Mouse (Mus musculus): ENCODE results near the gene Mbtd1. TPM values are rescaled to one million over a fixed set of nuclear protein-coding genes. Genes with fewer than 3 reads are reported as not detected.

The Mbtd1 gene
- 15.1 and 15.6 TPM in 2 replicates for polyA plus RNA-seq (2012; rRNA removed)

DNA sequence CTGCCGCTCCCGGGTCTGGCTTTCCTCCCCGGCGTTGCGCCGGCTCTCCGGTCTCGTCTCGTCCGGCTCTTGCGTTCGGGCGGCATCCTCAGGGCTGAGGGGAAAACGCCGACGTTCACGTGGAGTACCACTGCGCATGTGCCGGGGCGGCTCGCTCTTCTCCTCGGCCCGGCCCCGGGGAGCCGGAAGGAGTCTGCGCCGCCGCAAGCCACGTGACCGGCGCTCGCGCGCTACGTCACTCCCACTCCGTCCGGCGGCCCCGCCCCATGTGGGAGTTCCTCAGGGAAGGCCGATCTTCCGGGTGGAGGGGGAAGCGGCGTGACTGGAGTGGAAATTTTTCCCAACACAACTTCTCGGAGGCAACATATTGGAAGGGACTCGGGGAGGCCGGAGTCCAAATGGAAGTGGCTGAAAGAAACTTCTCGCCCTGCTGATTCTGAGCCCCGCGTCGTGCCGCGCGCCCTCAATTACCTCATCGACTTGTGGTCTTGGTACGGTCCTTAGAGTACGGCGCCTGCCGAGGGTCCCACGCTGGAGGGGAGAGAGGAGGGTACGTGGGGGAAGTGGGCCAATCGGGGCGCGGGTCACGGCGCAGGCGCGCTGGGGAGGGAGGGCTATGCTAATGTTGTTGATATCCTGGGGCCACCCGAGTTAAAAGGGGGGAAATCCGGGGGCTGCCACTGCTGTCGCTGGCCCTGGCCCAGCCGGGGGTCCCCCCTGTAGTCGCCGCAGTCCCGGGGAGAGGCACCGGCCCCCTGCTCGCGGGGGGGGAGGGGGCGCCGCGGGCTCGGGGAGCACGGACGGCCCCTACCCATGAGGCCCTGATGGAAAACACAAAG lies at the start of gene Mbtd1, which contains the start of gene Utp18:
Gene Mbtd1, plus strand, starts transcription at position 281 of the 839 bp plus-strand sequence.
Gene Utp18, minus strand, starts transcription at position 195 of the 839 bp plus-strand sequence.
- Histone ChIP-seq H3K4me3 (replicated peaks; ENCODE audit: insufficient read depth, low read depth, low read length) (peak within 1 kb of the TSS; percentile 95), H3K4me1 (ENCODE audit: control insufficient read depth, insufficient read depth, low read length) (peaks cover 7% of the 10 kb centered on the region; the same call in 1 of the 2 replicates), H3K27ac (ENCODE audit: insufficient read depth, low read length) (peak within 1 kb of the TSS; percentile 86), H3K27me3 (ENCODE audit: control insufficient read depth, insufficient read depth, low read length) (no peaks in the 10 kb centered on the region)
- TF ChIP-seq CTCF (IDR thresholded peaks at IDR 0.05; ENCODE audit: borderline replicate concordance, insufficient read depth, low read depth, low read length) (no peak), POLR2A (IDR thresholded peaks at IDR 0.05; ENCODE audit: borderline replicate concordance, insufficient read depth, low read length) (peak; percentile 54)
- DNase-seq: peak; percentile 99
- WGBS: under 1% methylated on average over 79 of the region's 83 CpGs

- no peak for DNase-seq
- WGBS: 47% methylated on average over 2 of the region's 2 CpGs
- no peak for TF ChIP-seq POLR2A (IDR thresholded peaks at IDR 0.05; ENCODE audit: borderline replicate concordance, insufficient read depth, low read length)
- no peak for TF ChIP-seq CTCF (IDR thresholded peaks at IDR 0.05; ENCODE audit: borderline replicate concordance, insufficient read depth, low read depth, low read length)
- H3K4me3 ChIP-seq (replicated peaks; ENCODE audit: insufficient read depth, low read depth, low read length): no peak overlapping the region
- no peak overlapping the region for H3K27ac ChIP-seq (ENCODE audit: insufficient read depth, low read length)
- H3K27me3 ChIP-seq (ENCODE audit: control insufficient read depth, insufficient read depth, low read length): no peaks in the 10 kb centered on the region
- no peaks in the 10 kb centered on the region for H3K4me1 ChIP-seq (ENCODE audit: control insufficient read depth, insufficient read depth, low read length)
Measured at GRCm38 (mm10) chr11:93847342-93847741, 38.3 kb upstream of the Mbtd1 start.

- no peak overlapping the region for H3K27ac ChIP-seq (ENCODE audit: insufficient read depth, low read length)
- no peaks in the 10 kb centered on the region for H3K4me1 ChIP-seq (ENCODE audit: control insufficient read depth, insufficient read depth, low read length)
- no peaks in the 10 kb centered on the region for H3K27me3 ChIP-seq (ENCODE audit: control insufficient read depth, insufficient read depth, low read length)
- DNase-seq: no peak
- no peak overlapping the region for H3K4me3 ChIP-seq (replicated peaks; ENCODE audit: insufficient read depth, low read depth, low read length)
- TF ChIP-seq CTCF (IDR thresholded peaks at IDR 0.05; ENCODE audit: borderline replicate concordance, insufficient read depth, low read depth, low read length) (no peak), POLR2A (IDR thresholded peaks at IDR 0.05; ENCODE audit: borderline replicate concordance, insufficient read depth, low read length) (no peak)
- WGBS: 91% methylated on average over 3 of the region's 3 CpGs
Measured at GRCm38 (mm10) chr11:93852546-93852945, 33.1 kb upstream of the Mbtd1 start.

DNA sequence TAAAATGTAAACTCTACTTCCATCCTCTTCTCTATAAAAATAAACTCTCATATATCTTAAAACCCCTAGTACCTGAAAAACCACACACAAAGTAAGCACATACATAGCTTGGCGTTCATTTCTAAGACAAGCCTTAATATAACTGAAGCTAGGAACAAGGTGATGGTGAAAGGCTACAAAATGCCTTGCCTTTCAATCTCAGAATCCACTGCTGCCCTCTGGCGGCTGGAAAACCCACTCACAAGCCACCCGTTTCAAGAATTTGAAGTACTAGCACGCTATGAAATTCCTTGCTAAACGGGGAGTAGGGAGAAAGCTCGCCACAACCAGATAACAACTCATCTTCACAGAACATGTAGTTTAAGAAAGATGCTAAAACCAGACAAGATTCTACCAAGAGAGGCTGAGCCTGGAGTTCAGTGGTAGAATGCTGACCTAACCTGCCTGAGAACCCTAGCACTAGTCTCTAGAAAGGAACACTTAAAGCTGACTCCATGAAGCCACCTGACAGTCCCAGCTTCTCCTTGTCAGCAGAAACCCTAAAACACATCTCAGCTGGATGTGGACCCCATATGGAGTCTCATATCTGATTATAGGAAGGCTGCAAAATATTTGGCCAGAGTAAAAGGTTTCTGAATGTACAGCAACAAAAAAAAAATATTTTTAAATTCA lies 29.2 kb upstream of the Mbtd1 start:
- DNase-seq: peak; percentile 76 to 86
- Histone ChIP-seq H3K27me3 (ENCODE audit: control insufficient read depth, insufficient read depth, low read length) (no peaks in the 10 kb centered on the region), H3K4me1 (ENCODE audit: control insufficient read depth, insufficient read depth, low read length) (no peaks in the 10 kb centered on the region), H3K27ac (ENCODE audit: insufficient read depth, low read length) (no peak overlapping the region), H3K4me3 (replicated peaks; ENCODE audit: insufficient read depth, low read depth, low read length) (no peak overlapping the region)
- under 1% methylated on average over 6 of the region's 6 CpGs for WGBS
- TF ChIP-seq POLR2A (IDR thresholded peaks at IDR 0.05; ENCODE audit: borderline replicate concordance, insufficient read depth, low read length) (no peak), CTCF (IDR thresholded peaks at IDR 0.05; ENCODE audit: borderline replicate concordance, insufficient read depth, low read depth, low read length) (peak; percentile 79)

DNA sequence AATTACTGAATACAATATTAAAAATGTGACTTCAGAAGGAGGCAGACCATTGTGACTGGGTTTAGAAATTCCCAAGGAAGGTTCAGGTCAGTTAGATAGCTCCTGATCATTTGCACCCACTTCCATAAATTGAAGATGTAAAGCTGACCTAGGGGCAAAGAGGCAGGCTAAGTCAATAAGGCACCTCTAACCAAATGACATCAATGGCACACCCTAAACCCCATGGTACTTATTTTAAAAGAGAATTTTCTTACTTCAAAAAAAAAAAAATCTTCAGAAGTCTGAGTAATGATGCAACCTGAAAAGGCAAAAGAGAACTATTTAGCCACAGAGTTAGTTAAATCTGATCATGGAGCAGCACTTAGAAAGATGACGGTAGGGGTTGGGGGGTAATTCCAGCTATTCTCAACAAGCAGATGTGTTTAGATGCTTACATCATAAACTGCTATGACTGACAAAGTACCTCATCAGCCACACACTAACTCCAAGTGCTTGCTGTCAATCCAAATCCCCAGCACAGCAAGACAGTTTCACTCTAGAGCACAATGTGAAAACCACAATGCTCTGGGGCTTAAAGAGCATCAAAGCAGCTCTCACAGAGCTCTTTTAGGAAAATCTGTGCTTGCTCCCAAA lies 25.0 kb upstream of the Mbtd1 start:
- Histone ChIP-seq H3K27me3 (ENCODE audit: control insufficient read depth, insufficient read depth, low read length) (no peaks in the 10 kb centered on the region), H3K4me3 (replicated peaks; ENCODE audit: insufficient read depth, low read depth, low read length) (no peak overlapping the region), H3K27ac (ENCODE audit: insufficient read depth, low read length) (no peak overlapping the region), H3K4me1 (ENCODE audit: control insufficient read depth, insufficient read depth, low read length) (no peaks in the 10 kb centered on the region)
- DNase-seq: no peak
- 90% methylated on average over 1 of the region's 1 CpGs for WGBS
- TF ChIP-seq CTCF (IDR thresholded peaks at IDR 0.05; ENCODE audit: borderline replicate concordance, insufficient read depth, low read depth, low read length) (no peak), POLR2A (IDR thresholded peaks at IDR 0.05; ENCODE audit: borderline replicate concordance, insufficient read depth, low read length) (no peak)

GRCm38 (mm10) chr11:93861193-93861592 lies 24.5 kb upstream of the Mbtd1 start:
- H3K4me1 ChIP-seq (ENCODE audit: control insufficient read depth, insufficient read depth, low read length): no peaks in the 10 kb centered on the region
- WGBS: 96% methylated on average over 2 of the region's 2 CpGs
- no peak overlapping the region for H3K4me3 ChIP-seq (replicated peaks; ENCODE audit: insufficient read depth, low read depth, low read length)
- no peaks in the 10 kb centered on the region for H3K27me3 ChIP-seq (ENCODE audit: control insufficient read depth, insufficient read depth, low read length)
- no peak overlapping the region for H3K27ac ChIP-seq (ENCODE audit: insufficient read depth, low read length)
- DNase-seq: no peak
- TF ChIP-seq CTCF (IDR thresholded peaks at IDR 0.05; ENCODE audit: borderline replicate concordance, insufficient read depth, low read depth, low read length) (no peak), POLR2A (IDR thresholded peaks at IDR 0.05; ENCODE audit: borderline replicate concordance, insufficient read depth, low read length) (no peak)

DNA sequence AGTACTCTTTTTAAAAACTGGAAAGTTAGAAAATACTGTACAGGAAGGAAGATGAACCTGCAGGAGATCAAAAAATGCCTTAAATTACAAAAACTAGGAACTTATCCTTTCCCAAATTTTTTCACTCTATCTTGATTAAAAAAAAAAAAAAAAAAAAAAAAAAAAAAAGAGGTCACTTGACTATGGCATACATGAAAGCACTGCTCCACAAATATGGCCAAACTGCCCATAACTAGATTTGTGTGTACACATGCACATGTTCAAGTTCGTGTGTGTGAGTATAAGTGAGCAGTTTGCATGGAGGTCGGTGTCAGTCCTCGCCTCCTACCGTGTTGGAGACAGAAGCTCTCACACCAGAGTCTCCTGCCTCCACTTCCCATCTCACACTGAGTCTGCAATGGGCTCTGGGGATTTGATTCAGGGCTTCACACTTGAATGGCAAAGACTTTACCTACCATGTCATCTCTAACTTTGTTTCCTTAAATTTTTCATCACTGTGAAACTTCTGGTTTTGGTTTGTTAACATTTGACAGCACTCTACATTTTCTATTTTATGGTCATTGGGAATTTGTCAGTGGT lies 23.5 kb upstream of the Mbtd1 start:
- 79% methylated on average over 4 of the region's 4 CpGs for WGBS
- DNase-seq: no peak
- H3K4me3 ChIP-seq (replicated peaks; ENCODE audit: insufficient read depth, low read depth, low read length): no peak overlapping the region
- no peaks in the 10 kb centered on the region for H3K27me3 ChIP-seq (ENCODE audit: control insufficient read depth, insufficient read depth, low read length)
- no peaks in the 10 kb centered on the region for H3K4me1 ChIP-seq (ENCODE audit: control insufficient read depth, insufficient read depth, low read length)
- TF ChIP-seq CTCF (IDR thresholded peaks at IDR 0.05; ENCODE audit: borderline replicate concordance, insufficient read depth, low read depth, low read length) (no peak), POLR2A (IDR thresholded peaks at IDR 0.05; ENCODE audit: borderline replicate concordance, insufficient read depth, low read length) (no peak)
- no peak overlapping the region for H3K27ac ChIP-seq (ENCODE audit: insufficient read depth, low read length)

Measured in cerebellum, adult 2 months (tissue).